Mouse (Mus musculus) kidney, adult 18-20 months (tissue): ENCODE data around the gene Mdc1.

ENCODE experiments used
- DNase-seq: peaks from one replicate; pipeline ENCODE4 v3.0.0; 2021

The Mdc1 gene

DNA sequence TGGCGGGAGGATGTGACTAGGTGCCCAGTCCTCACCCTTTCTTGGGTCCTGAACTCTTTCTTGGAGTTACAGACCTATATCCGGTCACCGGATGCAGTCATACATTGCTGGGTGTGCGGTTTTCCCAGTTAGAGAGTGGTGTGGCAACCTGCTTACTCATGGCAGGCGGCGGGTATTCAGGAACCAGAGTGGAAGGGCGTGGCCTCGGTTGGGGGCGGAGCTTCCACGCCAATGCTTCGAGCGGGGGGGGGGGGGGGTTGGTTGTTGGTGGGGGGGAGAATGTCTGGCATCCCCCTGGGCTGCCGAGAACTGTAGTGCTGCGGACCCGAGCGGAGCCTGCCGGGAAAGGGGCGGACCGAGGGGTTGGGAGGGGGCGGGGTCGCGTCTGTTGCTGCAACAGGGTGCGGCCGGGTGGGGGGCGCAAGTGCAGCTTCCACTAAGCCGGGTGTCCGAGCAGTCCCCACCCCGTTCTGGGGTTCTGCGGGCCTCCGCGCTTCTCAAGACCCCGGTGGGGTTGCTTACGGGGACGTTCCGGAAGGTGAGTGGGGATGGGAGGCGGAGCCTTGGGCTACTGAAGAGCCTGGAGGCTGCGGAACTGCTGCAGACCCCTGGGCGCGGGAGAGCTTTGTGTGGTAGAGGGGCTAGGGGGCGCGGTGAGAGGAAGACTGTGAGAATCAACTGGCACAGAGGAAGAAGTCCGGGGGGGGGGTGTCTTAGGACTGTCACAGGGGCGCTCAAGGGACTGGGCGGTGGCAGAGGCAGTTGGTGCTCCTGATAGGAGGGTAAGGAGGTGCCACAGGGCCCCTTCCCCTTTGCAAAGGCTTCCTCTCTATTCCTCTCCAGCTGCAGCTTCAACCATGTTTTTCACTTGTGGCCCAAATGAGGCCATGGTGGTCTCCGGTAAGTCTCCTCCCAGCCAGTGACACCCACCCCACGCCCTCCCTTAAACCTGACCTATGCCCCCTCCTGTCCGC, 18.1 kb upstream of the Mdc1 start, which contains the start of gene Flot1:
Gene Flot1, plus strand, starts transcription at position 267 of the 974 bp plus-strand sequence.
- DNase-seq = peak; percentile 89

DNA sequence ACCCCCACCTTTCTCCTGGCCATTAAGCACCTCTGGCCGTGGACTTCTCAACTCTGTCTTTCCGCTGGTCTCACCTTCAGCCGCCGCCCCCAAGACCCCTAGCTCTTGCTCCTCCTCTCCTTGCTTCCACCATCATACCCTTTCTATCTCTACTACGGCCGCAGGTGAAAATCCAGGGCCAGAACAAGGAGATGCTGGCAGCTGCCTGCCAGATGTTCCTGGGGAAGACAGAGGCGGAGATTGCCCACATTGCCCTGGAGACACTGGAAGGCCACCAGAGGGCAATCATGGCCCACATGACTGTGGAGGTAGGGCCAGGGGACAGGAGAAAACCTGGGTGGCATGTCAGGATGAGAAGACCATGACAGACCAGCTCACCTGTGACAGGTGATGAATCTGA, 16.9 kb upstream of the Mdc1 start:
- DNase-seq = no peak

DNA sequence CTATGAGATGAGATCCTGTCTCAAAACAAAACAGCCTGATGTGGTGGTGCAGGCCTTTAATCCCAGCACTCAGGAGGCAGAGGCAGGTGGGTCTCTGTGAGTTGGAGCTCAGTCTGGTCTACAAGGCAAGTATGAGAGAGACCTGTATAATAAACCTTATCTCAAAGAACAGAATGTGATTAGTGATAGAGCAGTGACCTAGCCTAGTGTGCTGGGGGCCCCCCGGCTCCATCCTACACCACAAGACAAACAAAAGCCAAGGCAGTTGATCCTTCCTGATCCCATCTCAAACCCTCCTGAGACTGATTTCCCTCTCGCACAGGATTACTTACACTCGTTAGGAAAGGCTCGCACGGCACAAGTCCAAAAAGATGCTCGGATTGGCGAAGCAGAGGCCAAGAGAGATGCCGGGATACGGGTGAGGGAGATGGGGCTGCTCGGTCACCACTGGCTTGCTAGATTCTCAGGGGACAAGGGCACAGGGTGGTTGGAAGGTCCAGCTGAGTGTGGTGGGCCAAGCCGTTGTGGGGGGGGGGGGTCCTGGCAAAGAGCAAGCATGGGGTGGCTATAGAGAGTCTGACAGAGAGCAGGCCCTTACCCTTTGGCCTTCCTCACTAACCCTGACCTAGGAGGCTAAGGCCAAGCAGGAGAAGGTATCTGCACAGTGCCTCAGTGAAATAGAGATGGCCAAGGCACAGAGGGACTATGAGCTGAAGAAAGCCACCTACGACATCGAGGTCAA, 16.0 kb upstream of the Mdc1 start:
- DNase-seq = no peak

DNA sequence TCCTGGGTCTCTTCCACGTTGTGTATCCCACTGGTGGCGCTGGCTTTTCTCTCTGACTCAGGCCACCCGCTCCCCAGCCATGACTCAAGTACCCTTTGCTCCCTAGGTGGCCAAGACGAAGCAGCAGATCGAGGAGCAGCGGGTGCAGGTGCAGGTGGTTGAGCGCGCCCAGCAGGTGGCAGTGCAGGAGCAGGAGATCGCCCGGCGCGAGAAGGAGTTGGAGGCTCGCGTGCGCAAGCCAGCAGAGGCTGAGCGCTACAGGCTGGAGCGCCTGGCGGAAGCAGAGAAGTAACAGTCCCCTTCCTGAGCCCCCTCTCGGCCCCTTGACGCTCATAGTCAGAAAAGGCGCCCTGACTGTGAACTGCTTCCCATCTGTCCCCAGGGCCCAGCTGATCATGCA, 11.6 kb upstream of the Mdc1 start:
- DNase-seq = peak; percentile 89

DNA sequence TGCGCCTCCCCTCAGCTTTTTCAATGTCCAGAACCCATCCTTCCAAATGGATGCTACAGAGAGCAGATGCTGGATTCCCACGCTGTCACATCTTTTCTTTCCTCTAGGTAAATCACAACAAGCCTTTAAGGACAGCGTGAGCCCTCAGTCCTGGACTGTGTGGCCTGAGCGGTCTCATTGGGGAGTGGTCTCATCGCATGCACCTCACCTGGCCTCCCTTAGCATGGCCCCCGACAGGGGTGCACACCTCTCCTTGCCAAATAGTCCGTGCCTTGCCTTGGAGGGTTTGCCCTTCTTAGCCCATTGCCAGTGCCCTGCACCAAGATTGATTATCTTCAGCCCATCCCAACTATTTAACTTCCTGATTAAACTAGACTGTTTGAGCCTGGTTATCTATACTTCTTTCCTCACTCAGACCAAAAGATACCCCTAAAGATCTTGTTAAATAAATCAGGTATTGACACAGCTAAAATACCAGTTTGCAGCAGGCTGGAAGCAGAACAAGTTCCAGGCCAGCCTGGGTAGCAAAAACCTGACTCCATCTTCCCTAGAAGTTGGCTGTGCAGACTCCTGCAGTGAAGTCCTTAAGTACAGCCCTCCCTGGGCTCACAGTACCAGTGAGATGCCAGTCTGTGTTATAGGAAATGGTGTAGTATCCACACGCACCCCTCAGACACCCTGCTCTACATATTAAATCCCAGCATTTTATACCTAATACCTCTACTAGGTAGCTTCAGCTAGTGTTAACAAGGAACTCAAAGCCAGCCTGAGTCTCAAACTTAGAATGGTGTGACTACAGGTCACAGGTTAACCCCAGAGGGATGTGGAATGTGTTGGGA, 8.7 kb upstream of the Mdc1 start:
- no peak for DNase-seq

DNA sequence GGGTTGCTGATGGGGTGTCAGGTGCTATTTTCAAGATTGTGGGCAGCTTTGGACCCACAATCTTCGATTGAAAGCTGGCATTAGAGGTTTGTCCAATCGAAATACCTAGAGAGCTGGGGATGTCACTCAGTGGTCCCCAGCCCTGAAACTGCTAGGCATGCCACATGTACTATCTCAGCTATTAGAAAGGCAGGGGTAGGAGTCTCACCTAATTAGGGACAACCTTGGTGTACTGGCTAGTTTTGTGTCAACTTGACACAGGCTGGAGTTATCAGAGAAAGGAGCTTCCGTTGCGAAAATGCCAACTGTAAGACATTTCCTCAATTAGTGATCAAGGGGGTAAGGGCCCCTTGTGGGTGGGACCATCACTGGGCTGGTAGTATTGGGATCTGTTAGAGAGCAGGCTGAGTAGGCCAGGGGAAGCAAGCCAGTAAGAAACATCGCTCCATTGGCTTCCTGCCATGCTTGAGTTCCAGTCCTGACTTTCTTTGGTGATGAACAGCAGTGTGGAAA, 8.0 kb upstream of the Mdc1 start:
- DNase-seq = no peak

DNA sequence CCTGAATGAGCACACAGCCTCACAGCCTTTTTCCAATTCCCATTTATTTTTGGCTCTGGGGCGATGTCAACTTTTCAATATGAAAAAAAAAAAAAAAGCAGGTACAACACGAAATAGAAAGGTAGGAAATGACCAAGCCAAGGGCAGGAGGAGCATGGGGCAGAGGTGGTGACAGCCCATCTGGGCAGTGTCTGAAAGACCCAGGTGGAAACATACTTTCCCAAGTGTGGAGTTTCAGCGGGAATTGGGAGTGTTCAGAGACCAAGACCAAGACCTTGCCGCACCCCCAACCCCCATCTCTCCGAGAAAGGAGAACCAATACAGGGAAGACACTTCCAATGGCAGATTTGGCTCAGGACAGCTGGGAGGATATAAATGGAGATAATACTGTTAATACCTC, 7.4 kb upstream of the Mdc1 start:
- DNase-seq = no peak

DNA sequence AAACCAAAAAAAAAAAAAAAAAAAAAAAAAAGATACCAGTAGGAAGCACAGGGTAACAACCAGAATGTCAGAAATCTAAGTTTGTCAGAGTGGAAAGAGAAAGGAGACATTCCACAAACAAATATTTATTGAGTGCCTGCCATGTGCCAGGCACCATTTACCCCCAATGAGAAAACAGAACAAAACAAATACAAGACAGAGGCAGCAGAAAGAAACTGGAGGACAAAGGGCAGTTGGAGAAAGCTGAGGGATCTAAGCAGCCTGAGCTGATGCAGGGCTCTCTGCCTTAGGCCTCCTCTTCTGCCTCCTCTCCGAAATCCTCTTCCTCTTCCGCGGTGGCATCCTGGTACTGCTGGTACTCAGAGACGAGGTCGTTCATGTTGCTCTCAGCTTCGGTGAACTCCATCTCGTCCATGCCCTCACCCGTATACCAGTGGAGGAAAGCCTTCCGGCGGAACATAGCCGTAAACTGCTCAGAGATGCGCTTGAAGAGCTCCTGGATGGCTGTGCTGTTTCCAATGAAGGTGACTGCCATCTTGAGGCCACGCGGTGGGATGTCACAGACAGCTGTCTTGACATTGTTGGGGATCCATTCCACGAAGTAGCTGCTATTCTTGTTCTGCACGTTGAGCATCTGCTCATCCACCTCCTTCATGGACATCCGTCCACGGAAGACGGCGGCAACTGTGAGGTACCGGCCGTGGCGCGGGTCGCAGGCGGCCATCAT, 6.5 kb upstream of the Mdc1 start:
- DNase-seq = peak; percentile 16

DNA sequence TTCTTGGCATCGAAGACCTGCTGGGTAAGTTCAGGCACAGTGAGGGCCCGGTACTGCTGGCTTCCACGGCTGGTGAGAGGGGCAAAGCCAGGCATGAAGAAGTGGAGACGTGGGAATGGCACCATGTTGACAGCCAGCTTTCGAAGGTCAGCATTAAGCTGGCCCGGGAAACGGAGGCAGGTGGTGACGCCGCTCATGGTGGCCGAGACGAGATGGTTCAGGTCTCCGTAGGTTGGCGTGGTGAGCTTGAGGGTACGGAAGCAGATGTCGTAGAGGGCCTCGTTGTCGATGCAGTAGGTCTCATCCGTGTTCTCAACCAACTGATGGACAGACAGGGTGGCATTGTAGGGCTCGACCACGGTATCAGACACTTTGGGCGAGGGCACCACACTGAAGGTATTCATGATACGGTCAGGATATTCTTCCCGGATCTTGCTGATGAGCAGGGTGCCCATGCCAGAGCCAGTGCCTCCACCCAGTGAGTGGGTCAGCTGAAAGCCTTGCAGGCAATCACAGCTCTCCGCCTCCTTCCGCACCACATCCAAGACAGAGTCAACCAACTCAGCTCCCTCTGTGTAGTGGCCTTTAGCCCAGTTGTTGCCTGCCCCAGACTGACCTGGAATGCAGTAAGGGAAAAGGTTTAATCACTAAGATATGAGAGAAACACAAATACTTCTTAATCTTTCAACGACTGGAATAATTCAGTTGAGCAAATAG, 5.7 kb upstream of the Mdc1 start:
- peak; percentile 33 for DNase-seq

DNA sequence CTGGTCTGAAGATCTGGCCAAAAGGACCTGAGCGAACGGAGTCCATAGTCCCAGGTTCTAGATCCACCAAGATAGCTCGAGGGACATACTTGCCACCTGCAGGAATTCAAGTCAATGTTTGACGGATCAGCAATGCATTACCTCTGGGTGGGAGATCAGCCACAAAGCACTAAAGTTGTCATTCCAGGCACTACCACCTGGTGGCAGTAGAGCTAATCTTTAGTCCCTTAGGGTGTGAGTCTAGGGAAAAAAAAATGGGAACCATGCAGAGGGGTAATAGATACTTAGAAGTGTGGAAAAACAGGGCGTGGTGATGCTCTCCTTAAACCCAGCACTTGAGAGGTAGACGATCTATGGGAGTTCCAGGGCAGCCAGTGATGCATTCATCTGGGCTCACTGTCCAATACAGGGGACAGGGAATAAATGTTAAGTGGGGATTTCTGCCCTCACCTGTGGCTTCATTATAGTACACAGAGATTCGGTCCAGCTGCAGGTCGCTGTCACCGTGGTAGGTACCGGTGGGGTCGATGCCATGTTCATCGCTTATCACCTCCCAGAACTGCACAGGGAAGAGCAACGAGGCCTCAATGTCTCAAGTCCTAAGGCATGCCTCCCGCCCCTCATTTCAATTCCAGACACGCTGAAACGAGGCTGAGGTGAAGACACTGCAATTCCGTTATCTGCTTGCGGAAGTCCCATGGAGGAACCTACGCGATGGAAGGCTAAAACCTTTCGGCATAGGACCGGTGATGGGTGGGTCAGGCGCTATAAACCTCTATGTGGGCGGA, 4.9 kb upstream of the Mdc1 start:
- peak; percentile 91 for DNase-seq

DNA sequence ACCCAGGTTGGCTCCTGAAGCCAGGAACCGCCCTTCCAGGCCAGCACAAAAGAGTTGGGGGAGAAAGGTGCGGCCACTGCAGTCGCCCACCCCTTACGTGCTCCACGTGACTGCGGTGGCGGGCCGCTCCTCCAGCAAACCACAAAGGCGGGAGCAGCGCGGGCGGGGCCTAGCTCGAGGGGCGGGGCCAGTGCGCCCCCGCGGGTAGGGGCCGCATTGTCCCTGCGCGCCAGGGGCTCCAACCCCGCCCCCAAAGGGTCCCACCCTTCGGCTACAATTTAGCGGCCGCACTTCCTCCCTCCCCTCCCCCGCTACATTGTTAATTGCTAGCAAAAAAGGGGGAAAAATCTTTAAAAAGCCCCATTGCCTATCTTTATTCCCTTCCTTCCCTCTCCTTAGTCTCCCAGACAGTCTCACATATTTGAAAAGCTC, 4.3 kb upstream of the Mdc1 start:
- DNase-seq = peak; percentile 83

DNA sequence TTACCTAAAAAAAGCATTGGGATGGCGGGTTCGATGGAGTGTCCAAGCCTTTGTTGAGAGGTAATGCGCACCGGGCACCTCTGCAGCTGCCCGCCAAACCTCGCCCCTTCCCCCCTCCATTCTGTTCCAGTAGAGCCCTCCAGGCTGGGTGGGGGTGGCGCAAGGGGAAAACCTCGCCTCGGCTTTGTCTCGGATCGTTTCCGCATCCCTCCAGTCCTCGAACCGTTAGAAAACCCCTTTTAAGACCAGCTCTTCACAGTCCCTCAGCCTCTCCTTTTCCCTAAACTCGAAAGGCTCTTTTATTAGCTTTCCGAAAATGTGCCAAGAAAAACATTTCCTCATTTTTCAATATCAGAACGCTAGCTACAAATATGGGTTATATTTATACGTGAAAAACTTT, 3.8 kb upstream of the Mdc1 start:
- peak; percentile 45 for DNase-seq

DNA sequence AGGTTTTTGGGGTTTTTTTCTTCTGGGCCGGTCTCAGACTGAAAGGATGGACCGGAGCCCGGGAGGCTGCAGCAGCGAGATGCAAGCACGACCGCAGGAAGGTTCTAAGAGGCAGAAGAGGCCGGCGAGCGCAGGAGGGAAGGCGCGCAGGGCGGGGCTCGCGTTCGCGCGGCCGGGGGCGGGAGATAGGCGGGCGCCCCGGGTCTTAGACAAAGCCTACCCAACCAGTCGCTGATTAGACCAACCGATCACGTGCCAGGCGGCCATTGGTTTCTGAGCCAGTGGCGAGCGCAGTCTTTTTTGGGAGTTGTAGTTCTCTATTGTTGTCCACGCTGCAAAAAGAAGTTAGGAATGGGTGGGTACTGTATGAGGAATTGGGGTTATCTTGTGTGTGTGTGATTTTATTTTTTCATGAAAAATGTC, 3.2 kb upstream of the Mdc1 start, which contains the start of gene Tubb5:
Gene Tubb5, minus strand, starts transcription at position 185 of the 423 bp plus-strand sequence.
- peak; percentile 96 for DNase-seq

DNA sequence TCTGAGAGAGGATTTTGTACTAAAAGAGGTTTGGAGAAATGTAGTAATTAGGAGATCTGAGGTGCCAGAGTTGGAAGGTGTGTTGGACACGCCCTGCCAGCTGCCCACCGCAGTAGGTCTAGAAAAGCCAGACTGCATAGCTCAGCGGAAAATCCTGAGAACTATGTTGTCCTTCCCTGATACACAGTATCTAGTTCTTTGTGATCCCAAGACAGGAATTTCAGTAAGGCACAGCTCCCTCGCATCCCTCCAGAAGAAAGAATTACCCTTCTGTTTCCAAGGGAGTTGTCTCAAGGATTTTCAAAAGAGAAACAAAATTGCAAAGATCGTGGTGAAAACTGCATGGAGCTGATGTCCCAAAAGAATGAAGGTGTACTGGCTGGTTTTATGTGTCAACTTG, 2.7 kb upstream of the Mdc1 start:
- DNase-seq = peak; percentile 6

DNA sequence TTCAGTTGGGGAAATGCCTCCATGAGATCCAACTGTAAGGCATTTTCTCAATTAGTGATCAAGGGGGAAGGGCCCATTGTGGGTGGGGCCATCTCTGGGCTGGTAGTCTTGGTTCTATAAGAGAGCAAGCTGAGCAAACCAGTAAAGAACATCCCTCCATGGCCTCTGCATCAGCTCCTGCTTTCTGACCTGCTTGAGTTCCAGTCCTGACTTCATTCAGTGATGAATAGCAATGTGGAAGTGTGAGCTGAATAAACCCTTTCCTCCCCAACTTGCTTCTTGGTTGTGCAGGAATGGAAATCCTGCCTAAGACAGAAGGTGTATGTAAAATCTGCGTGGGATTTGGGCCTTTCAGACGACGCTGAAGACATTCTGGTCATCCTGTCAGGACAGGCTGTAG, 2.3 kb upstream of the Mdc1 start:
- DNase-seq = peak; percentile 4

DNA sequence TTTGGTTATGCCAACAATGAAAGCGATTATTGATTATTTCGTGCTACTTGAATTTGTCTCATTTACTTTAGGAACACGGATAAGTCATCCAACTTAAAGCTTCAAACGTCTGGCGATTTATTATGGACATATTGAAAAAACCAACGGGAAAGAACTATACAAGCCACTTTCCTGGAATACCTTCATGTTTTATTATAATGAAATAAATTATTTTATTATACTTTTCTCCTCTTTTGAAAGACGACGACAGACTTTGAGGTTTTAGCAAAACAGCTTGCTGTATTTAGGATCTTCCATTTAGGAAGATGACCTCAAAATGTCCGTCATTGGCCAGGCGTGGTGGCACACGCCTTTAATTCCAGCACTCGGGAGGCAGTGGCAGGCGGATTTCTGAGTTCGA, 754 bp upstream of the Mdc1 start:
- DNase-seq = no peak

DNA sequence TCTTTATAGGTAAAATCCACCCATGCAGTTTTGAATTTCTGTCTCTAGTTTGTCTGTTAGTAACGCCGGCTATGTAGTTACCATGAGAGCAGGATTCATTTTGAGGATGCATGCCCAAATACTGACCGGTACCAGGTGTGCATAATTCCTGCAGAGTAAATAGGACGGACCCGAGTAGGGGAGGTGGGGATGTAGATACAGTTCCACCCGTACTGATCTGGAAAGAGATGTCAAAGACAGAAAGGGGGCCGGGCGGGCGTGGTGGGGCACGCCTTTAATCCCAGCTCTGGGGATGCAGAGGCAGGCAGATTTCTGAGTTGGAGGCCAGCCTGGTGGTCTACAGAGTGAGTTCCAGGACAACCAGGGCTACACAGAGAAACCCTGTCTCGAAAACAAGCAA, 691 bp downstream of the Mdc1 start:
- no peak for DNase-seq

DNA sequence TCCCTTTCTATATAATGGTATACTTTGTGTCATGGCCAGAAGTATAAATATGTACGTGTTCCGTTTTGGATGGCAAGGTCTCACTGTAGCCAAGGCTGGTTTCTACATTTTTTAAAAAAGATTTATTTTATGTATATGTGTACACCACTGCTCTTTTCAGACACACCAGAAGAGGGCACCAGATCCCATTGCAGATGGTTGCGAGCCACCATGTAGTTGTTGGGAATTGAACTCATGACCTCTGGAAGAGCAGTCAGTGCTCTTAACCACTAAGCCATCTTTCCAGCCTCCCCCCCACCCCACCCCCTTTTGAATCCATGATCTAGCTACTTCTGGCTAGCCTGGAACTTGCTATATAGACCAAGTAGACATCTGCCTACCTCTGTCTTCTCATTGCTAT, 2.2 kb downstream of the Mdc1 start:
- DNase-seq = no peak

DNA sequence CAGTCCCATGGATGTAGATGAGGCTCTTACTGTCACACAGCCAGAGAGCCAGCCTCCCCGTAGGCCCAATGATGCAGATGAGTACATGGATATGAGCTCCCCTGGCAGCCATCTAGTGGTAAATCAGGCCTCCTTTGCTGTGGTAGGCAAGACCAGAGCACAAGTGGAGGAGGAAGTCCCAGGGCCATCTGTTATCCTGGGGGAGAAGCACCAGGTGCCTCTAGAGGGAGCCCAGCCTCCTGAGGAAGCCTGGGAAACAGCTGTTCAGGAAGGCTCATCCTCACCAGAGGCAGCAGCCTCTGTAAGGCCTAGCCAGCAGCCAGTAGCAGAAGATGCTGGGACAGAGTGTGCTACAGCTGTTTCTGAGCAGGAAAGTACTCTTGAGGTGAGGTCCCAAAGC, 6.8 kb downstream of the Mdc1 start:
- peak; percentile 6 for DNase-seq

DNA sequence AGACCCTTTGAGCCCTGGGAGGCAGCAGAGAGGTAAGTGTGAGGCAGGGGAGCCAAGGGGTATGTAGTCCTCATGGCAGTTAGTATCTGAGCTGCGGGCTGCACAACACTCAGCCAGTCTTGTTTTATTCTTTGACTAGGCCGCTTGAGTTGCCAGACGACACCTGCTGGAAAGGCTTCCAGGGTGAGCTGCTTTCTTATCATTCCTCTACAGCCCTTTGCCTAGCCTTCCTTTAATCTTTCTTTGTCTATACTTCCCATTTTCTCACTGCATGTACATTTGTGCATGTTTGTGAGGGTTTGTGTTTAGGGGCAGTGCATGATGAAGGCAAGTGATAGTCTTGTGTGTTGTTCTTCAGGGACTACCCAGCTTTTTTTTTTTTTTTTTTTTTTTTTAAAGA, 9.7 kb downstream of the Mdc1 start:
- no peak for DNase-seq
